Mouse (Mus musculus) small intestine, adult 2 months (tissue): ENCODE results near the gene Yars. TPM values are rescaled to one million over a fixed set of nuclear protein-coding genes. Genes with fewer than 3 reads are reported as not detected.

Experiments used
- H3K27ac ChIP-seq: fragments of 200-500 bp; 2 replicates; pipeline ENCODE4 v1.5.1; 2012; ENCODE audit warnings: low read depth, low read length, control low read depth, inconsistent platforms; ENCODE audit not compliant: insufficient read depth
- H3K27me3 ChIP-seq: fragments of 200-500 bp; 2 replicates; pipeline ENCODE4 v1.6.1; 2012; ENCODE audit warnings: mild to moderate bottlenecking, moderate library complexity, low read length, inconsistent platforms; ENCODE audit not compliant: control insufficient read depth, insufficient read depth
- H3K36me3 ChIP-seq: fragments of 200-500 bp; 2 replicates; pipeline ENCODE4 v1.6.1; 2012; ENCODE audit warnings: mild to moderate bottlenecking, low read length, control low read depth, inconsistent platforms; ENCODE audit not compliant: control insufficient read depth, insufficient read depth
- H3K4me1 ChIP-seq: fragments of 200-500 bp; 2 replicates; pipeline ENCODE4 v1.6.1; 2012; ENCODE audit warnings: low read length, inconsistent platforms, mixed read lengths; ENCODE audit not compliant: control insufficient read depth, insufficient read depth, insufficient read length
- H3K4me3 ChIP-seq: fragments of 200-500 bp; 2 replicates; pipeline ENCODE4 v1.5.1; 2012; ENCODE audit warnings: low read depth, mild to moderate bottlenecking, control low read depth, inconsistent platforms, low read length, moderate library complexity
- CTCF ChIP-seq: fragments of 200-500 bp; IDR thresholded peaks from 2 replicates; pipeline ENCODE4 v1.5.1; 2012; ENCODE audit warnings: low read depth, mild to moderate bottlenecking, control low read depth, inconsistent platforms, low read length, moderate library complexity, mixed read lengths; ENCODE audit not compliant: insufficient replicate concordance, insufficient read length; ENCODE audit errors: extremely low read depth
- POLR2A ChIP-seq: fragments of 200-500 bp; IDR thresholded peaks from 2 replicates; pipeline ENCODE4 v1.6.1; 2012; ENCODE audit warnings: low read depth, mild to moderate bottlenecking, control low read depth, inconsistent platforms, low read length, moderate library complexity
- WGBS: fragments of 180-500 bp; shearing (Covaris S2); methylation state at CpG from one replicate; pipeline ENCODE4 v1.1.7; 2018; 5-methylcytosine and 5-hydroxymethylcytosine counted together
- polyA plus RNA-seq: library from polyadenylated mRNA; depleted of rRNA; stranded (reverse); fragments of >200 nt; gene quantifications from 2 replicates; pipeline ENCODE4 v1.2.3, GENCODE M21; 2012

Gene Yars
- polyA plus RNA-seq, 1 experiment, result 7.8 TPM

DNA sequence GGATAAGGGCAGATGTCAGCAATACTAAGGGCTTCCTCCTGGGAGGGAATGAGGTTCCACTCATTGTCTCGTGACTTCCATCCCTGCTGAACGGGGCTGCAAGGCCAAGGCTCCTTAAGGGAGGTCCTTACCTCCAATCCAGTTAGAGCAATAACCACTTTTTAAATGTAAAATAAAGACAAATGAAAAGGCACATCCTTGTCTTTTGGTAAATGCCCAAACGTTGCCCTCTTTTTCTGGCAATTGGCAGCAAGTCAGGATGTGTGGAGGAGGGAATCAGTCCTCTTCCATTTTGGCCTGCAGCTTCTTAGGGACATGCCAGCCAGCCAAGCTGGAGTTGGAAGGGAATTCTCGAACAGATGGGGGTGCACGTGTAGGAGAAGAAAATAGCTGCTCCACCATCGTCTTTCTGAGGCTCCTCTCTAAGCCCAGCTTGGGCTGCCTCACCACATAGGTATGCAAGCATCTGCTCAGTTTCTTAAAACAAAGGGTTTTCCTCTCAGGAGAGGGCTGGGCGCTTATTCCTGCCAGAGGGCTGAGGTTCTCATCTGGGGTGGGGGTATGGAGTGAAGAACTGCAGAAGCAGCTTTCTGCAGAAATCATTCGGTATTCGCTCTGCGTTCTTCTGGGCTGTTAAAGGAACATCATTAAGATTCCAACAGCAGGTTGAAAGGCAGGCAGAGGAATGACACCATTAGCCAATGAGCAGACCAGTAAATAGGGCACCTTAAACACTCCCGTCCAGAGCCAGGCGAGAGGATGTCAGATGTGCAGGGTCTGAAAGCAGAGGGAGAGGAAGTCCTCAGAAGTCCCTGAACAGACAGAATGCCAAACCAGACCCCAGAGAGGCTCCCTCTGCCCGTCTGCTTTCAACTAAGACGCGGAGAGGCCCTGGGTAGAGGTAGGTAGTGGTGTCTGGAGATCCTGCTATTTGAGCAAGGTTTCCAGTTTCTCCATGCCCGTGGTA lies 44.9 kb upstream of the Yars start:
- WGBS, result 79% methylated on average over 16 of the region's 16 CpGs
- no peaks in the 10 kb centered on the region; the same call in 1 of the 2 replicates for H3K4me1 ChIP-seq
- no peak overlapping the region for H3K4me3 ChIP-seq
- H3K36me3 ChIP-seq, result no peaks in the 10 kb centered on the region; the same call in 1 of the 2 replicates
- no peak for TF ChIP-seq POLR2A
- TF ChIP-seq CTCF, result no peak
- H3K27me3 ChIP-seq, result no peaks in the 10 kb centered on the region
- H3K27ac ChIP-seq, result no peak overlapping the region

DNA sequence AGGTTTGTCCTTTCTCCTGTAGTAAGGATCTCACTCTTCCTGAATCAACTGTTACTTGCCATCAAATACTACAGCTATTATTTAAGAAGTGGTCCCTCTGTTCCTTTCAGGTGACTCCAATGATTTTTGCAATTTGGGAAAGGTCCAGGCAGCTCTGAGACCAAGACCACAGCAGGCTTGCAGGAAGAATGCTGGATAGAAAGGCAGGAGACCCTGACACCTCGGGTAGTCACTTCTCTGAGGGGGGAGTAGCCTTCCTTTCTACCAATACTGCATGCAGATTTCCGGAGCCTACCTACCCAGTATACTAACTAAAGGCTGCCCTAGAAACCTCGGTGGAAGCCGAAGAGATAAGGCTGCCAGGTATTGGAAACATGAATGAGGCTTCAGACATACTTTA lies 44.1 kb upstream of the Yars start:
- Histone ChIP-seq H3K4me3 (no peak overlapping the region), H3K4me1 (no peaks in the 10 kb centered on the region; the same call in 1 of the 2 replicates), H3K36me3 (no peaks in the 10 kb centered on the region; the same call in none of the 2 replicates), H3K27me3 (no peaks in the 10 kb centered on the region), H3K27ac (no peak overlapping the region)
- WGBS, result 27% methylated on average over 4 of the region's 4 CpGs
- no peak for TF ChIP-seq CTCF
- TF ChIP-seq POLR2A, result no peak

DNA sequence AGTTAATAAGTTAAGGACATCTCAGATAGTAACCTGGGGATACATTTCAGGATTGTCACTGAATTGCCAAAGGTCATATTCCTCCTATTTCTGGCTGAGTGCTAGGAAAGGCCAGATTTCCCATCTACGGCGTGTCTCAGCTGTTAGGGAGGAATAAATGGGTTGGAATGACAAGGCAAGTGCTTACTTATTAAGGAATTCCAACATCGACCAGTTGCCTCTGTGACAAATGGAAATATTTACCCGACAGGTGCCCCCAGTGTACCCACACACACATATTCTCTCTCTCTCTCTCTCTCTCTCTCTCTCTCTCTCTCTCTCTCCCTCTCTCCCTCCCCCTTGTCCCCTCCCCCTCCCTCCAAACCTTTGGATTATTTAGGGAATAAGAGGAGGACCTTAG lies 43.6 kb upstream of the Yars start:
- Histone ChIP-seq H3K27ac (no peak overlapping the region), H3K36me3 (peaks cover 2% of the 10 kb centered on the region), H3K4me3 (no peak overlapping the region), H3K27me3 (no peaks in the 10 kb centered on the region), H3K4me1 (peaks cover 2% of the 10 kb centered on the region)
- 25% methylated on average over 4 of the region's 4 CpGs for WGBS
- TF ChIP-seq POLR2A (no peak), CTCF (no peak)

DNA sequence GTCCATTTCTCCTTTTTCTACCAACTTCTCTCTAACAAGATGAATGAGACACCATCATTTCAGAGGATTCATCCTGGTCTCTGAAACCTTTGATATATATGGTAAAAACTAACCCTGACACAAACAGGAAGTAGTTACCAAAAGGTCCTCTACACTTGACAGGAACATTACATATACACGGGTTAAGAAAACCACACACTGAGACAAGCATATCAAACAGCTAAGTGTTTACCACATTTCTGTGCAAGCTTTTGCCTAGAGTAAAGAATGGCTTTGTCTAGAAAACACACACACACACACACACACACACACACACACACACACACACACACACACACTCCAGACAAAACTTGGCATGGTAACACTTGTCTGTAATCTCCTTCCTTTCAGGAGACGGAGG lies 43.2 kb upstream of the Yars start:
- H3K36me3 ChIP-seq, result peaks cover 2% of the 10 kb centered on the region
- 33% methylated on average over 2 of the region's 2 CpGs for WGBS

DNA sequence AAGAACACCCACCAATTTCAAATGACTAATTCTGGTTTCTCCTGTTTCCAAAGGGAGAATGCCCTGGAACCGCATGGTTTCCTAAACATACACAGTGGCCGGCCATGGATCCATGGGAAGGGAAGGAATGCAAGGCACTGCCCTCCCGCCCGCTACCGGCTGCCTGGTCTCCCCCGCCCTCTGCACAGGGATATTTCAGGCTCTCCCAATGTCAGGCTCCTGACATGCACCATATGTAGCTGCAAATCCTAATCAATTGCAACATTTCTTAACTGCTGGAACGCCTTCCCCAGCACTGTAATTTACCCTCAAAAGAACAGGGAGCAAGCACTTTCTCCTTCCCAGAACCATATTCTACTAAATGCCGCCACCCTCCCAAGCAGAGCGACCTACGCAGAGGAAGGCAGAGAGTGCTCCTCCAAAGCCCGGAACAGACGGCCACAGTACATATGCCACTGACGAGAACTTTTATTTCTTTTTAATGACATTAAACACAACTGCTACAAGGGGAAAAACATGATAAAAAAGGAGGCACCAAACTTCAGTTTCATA lies 41.9 kb upstream of the Yars start:
- H3K27me3 ChIP-seq, result no peaks in the 10 kb centered on the region
- peaks cover 6% of the 10 kb centered on the region; the same call in 1 of the 2 replicates for H3K4me1 ChIP-seq
- no peak overlapping the region for H3K4me3 ChIP-seq
- TF ChIP-seq CTCF, result no peak
- no peak for TF ChIP-seq POLR2A
- no peak overlapping the region for H3K27ac ChIP-seq
- WGBS, result 92% methylated on average over 13 of the region's 13 CpGs
- H3K36me3 ChIP-seq, result peaks cover 3% of the 10 kb centered on the region

More for the DNA sequence above, 43.2 kb upstream of the Yars start:
- TF ChIP-seq POLR2A (no peak), CTCF (no peak)
- Histone ChIP-seq H3K4me3 (no peak overlapping the region), H3K27me3 (no peaks in the 10 kb centered on the region), H3K27ac (no peak overlapping the region), H3K4me1 (peaks cover 4% of the 10 kb centered on the region)

DNA sequence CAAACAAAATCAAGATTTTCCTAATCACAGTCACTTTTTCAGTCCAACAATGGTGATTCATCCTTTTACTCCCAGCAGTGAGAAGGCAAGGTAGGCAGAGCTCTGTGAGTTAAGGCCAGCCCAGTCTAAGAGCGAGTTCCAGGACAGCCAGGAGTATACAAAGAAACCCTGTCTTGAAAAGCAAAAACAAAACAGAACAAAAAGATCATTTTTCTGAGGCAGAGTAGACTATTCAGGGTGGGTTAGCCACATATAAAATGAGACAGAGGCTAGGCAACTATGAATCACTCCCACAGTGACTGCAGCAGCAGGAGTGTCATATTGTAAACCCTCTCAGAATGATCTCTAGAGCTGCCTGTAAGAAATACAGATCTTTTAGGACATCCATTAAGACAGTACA lies 40.2 kb upstream of the Yars start:
- no peaks in the 10 kb centered on the region for H3K27me3 ChIP-seq
- WGBS, result 93% methylated on average over 1 of the region's 1 CpGs
- no peak overlapping the region for H3K4me3 ChIP-seq
- H3K27ac ChIP-seq, result no peak overlapping the region
- peaks cover 6% of the 10 kb centered on the region; the same call in 1 of the 2 replicates for H3K4me1 ChIP-seq
- no peak for TF ChIP-seq CTCF
- TF ChIP-seq POLR2A, result no peak
- H3K36me3 ChIP-seq, result peaks cover 7% of the 10 kb centered on the region

DNA sequence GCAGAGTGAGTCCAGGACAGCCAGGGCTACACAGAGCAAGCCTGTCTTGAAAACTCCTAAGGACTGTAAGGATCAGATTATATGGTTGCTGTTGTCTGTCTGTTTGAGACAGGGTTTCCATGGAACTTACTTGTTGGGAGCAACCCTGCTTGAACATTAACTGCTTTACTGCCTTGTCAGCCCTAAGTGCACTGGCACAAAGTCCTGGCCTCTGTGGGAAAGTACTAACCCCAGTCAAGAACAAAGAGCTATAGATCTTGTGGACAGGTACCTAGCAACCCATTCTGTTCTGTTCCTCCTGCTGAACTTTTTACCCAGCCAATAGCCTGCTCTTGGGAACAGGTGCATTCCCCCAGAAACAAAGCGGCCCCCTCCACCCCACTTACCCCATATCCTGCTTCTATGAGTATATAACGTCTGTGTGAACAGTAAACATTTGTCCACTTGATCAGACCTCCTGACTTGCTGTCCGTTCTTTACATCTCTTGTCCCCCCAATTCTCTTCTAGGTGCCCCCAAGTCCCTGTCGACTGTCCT lies 38.2 kb upstream of the Yars start:
- H3K4me3 ChIP-seq, result no peak overlapping the region
- H3K4me1 ChIP-seq, result peaks cover 6% of the 10 kb centered on the region; the same call in 1 of the 2 replicates
- peak overlapping the region; percentile 54 for H3K27ac ChIP-seq
- peaks cover 8% of the 10 kb centered on the region for H3K36me3 ChIP-seq
- no peaks in the 10 kb centered on the region for H3K27me3 ChIP-seq
- WGBS, result 30% methylated on average over 4 of the region's 4 CpGs
- no peak for TF ChIP-seq POLR2A
- no peak for TF ChIP-seq CTCF
